Mouse (Mus musculus) stomach, embryonic 15.5 days (tissue): ENCODE data around the gene 4933400A11Rik. TPM values are rescaled to one million over a fixed set of nuclear protein-coding genes. Genes with fewer than 3 reads are reported as not detected.
A peak's percentile ranks its signal among the peaks of the same experiment; 100 is the strongest.

Experiments used
- ATAC-seq: fragments of 200-750 bp; cut with Nextera tagmentation; 2 replicates; pipeline ENCODE4 v1.8.0; 2017; ENCODE audit warnings: low read depth, moderate number of reproducible peaks, moderate TSS enrichment; ENCODE audit not compliant: insufficient read depth, low FRiP score
- H3K27ac ChIP-seq: fragments of 300-500 bp; sonication (generic); 2 replicates; pipeline ENCODE4 v1.5.1; 2015; ENCODE audit warnings: mild to moderate bottlenecking, inconsistent platforms
- H3K27me3 ChIP-seq: fragments of 300-500 bp; sonication (generic); replicated peaks from 2 replicates; pipeline ENCODE4 v1.6.1; 2015; ENCODE audit warnings: inconsistent platforms
- H3K36me3 ChIP-seq: fragments of 300-500 bp; sonication (generic); 2 replicates; pipeline ENCODE4 v1.6.1; 2015; ENCODE audit warnings: inconsistent platforms
- H3K4me1 ChIP-seq: fragments of 300-500 bp; sonication (generic); 2 replicates; pipeline ENCODE4 v1.6.1; 2015; ENCODE audit warnings: inconsistent platforms
- H3K4me2 ChIP-seq: fragments of 300-500 bp; sonication (generic); 2 replicates; pipeline ENCODE4 v1.6.1; 2015; ENCODE audit warnings: mild to moderate bottlenecking, inconsistent platforms
- H3K4me3 ChIP-seq: fragments of 300-500 bp; sonication (generic); replicated peaks from 2 replicates; pipeline ENCODE4 v1.5.1; 2015; ENCODE audit warnings: inconsistent platforms
- H3K9ac ChIP-seq: fragments of 300-500 bp; sonication (generic); 2 replicates; pipeline ENCODE4 v1.6.1; 2015; ENCODE audit warnings: inconsistent platforms
- H3K9me3 ChIP-seq: fragments of 300-500 bp; sonication (generic); 2 replicates; pipeline ENCODE4 v1.6.1; 2016; ENCODE audit warnings: inconsistent platforms
- WGBS: fragments of 180-500 bp; shearing (Covaris S2); methylation state at CpG from one replicate; pipeline ENCODE4 v1.1.7; 2015; 5-methylcytosine and 5-hydroxymethylcytosine counted together
- polyA plus RNA-seq: library from polyadenylated mRNA; unstranded; fragments of >200 nt; fragmentation: Nextera tagmentation; extraction: Ambion mirVana; gene quantifications from 2 replicates; pipeline ENCODE4 v1.2.1, GENCODE M21; 2015

Gene 4933400A11Rik
- 0.31 and 0.63 TPM in 2 replicates for polyA plus RNA-seq

GRCm38 (mm10) chrX:169779535-169779934, at the start of gene 4933400A11Rik:
Gene 4933400A11Rik (minus strand): TSS chrX:169779635.
- Histone ChIP-seq H3K27ac (no peak within 1 kb of the TSS), H3K27me3 (no peaks in the 10 kb centered on the region), H3K36me3 (no peaks in the 10 kb centered on the region), H3K9ac (no peak within 1 kb of the TSS), H3K9me3 (no peaks in the 10 kb centered on the region), H3K4me2 (no peak within 1 kb of the TSS), H3K4me3 (no peak within 1 kb of the TSS), H3K4me1 (no peaks in the 10 kb centered on the region)
- WGBS: 90% methylated on average over 3 of the region's 3 CpGs
- no peak for ATAC-seq

- Histone ChIP-seq H3K27me3 (0 out of 2 replicates have a peak, but pooled peaks cover 2% of the 10 kb centered on the region), H3K27ac (no peak overlapping the region), H3K9me3 (no peaks in the 10 kb centered on the region), H3K4me1 (no peaks in the 10 kb centered on the region), H3K4me3 (no peak overlapping the region), H3K36me3 (no peaks in the 10 kb centered on the region), H3K4me2 (no peak overlapping the region), H3K9ac (no peak overlapping the region)
- 50% methylated on average over 5 of the region's 5 CpGs for WGBS
- ATAC-seq: no peak
These were observed 48.7 kb upstream of the 4933400A11Rik start for GRCm38 (mm10) chrX:169828136-169828535.

- H3K4me2 ChIP-seq: no peak overlapping the region
- WGBS: 39% methylated on average over 7 of the region's 7 CpGs
- no peaks in the 10 kb centered on the region for H3K4me1 ChIP-seq
- ATAC-seq: no peak
- H3K4me3 ChIP-seq: no peak overlapping the region
- H3K27me3 ChIP-seq: 0 out of 2 replicates have a peak, but pooled peaks cover 2% of the 10 kb centered on the region
- no peak overlapping the region for H3K27ac ChIP-seq
- no peak overlapping the region for H3K9ac ChIP-seq
- no peaks in the 10 kb centered on the region for H3K9me3 ChIP-seq
- H3K36me3 ChIP-seq: no peaks in the 10 kb centered on the region
These were observed 48.3 kb upstream of the 4933400A11Rik start for GRCm38 (mm10) chrX:169827720-169828119.

- Histone ChIP-seq H3K27me3 (0 out of 2 replicates have a peak, but pooled peaks cover 2% of the 10 kb centered on the region), H3K4me2 (no peak overlapping the region), H3K27ac (no peak overlapping the region), H3K9me3 (no peaks in the 10 kb centered on the region), H3K36me3 (no peaks in the 10 kb centered on the region), H3K4me3 (no peak overlapping the region), H3K4me1 (no peaks in the 10 kb centered on the region), H3K9ac (no peak overlapping the region)
- ATAC-seq: no peak
- 58% methylated on average over 10 of the region's 10 CpGs for WGBS
These were observed 47.5 kb upstream of the 4933400A11Rik start for GRCm38 (mm10) chrX:169826947-169827346.

GRCm38 (mm10) chrX:169813673-169814072, 34.2 kb upstream of the 4933400A11Rik start:
- no peak overlapping the region for H3K4me2 ChIP-seq
- no peak overlapping the region for H3K4me3 ChIP-seq
- H3K9me3 ChIP-seq: no peaks in the 10 kb centered on the region
- H3K9ac ChIP-seq: no peak overlapping the region
- H3K27me3 ChIP-seq: peaks cover 4% of the 10 kb centered on the region; the same call in 1 of the 2 replicates
- H3K4me1 ChIP-seq: no peaks in the 10 kb centered on the region
- no peaks in the 10 kb centered on the region for H3K36me3 ChIP-seq
- 48% methylated on average over 1 of the region's 1 CpGs for WGBS
- H3K27ac ChIP-seq: no peak overlapping the region
- ATAC-seq: no peak

GRCm38 (mm10) chrX:169811783-169812182, 32.3 kb upstream of the 4933400A11Rik start:
- Histone ChIP-seq H3K27ac (no peak overlapping the region), H3K4me3 (no peak overlapping the region), H3K9ac (no peak overlapping the region), H3K9me3 (no peaks in the 10 kb centered on the region), H3K27me3 (peaks cover 4% of the 10 kb centered on the region; the same call in 1 of the 2 replicates), H3K4me2 (no peak overlapping the region), H3K4me1 (no peaks in the 10 kb centered on the region), H3K36me3 (no peaks in the 10 kb centered on the region)
- 64% methylated on average over 2 of the region's 2 CpGs for WGBS
- ATAC-seq: 0 out of 2 replicates have a peak, but pooled peaks have one; percentile 70

- H3K4me1 ChIP-seq: no peaks in the 10 kb centered on the region
- no peak for ATAC-seq
- 48% methylated on average over 5 of the region's 5 CpGs for WGBS
- H3K9ac ChIP-seq: no peak overlapping the region
- no peaks in the 10 kb centered on the region for H3K36me3 ChIP-seq
- H3K4me2 ChIP-seq: no peak overlapping the region
- H3K4me3 ChIP-seq: no peak overlapping the region
- no peaks in the 10 kb centered on the region for H3K9me3 ChIP-seq
- peaks cover 4% of the 10 kb centered on the region; the same call in 1 of the 2 replicates for H3K27me3 ChIP-seq
- no peak overlapping the region for H3K27ac ChIP-seq
These were observed 31.9 kb upstream of the 4933400A11Rik start for GRCm38 (mm10) chrX:169811318-169811717.

GRCm38 (mm10) chrX:169807744-169808143, 28.3 kb upstream of the 4933400A11Rik start:
- Histone ChIP-seq H3K4me1 (no peaks in the 10 kb centered on the region), H3K27me3 (peaks cover 2% of the 10 kb centered on the region; the same call in 1 of the 2 replicates), H3K9me3 (no peaks in the 10 kb centered on the region), H3K36me3 (no peaks in the 10 kb centered on the region), H3K9ac (no peak overlapping the region), H3K4me3 (no peak overlapping the region), H3K27ac (no peak overlapping the region), H3K4me2 (no peak overlapping the region)
- 83% methylated on average over 3 of the region's 3 CpGs for WGBS
- no peak for ATAC-seq

GRCm38 (mm10) chrX:169805791-169806190, 26.4 kb upstream of the 4933400A11Rik start:
- no peak overlapping the region for H3K27ac ChIP-seq
- H3K36me3 ChIP-seq: no peaks in the 10 kb centered on the region
- no peaks in the 10 kb centered on the region for H3K27me3 ChIP-seq
- H3K9me3 ChIP-seq: no peaks in the 10 kb centered on the region
- H3K4me3 ChIP-seq: no peak overlapping the region
- 58% methylated on average over 5 of the region's 5 CpGs for WGBS
- no peaks in the 10 kb centered on the region for H3K4me1 ChIP-seq
- H3K9ac ChIP-seq: no peak overlapping the region
- no peak overlapping the region for H3K4me2 ChIP-seq
- no peak for ATAC-seq

- ATAC-seq: no peak
- Histone ChIP-seq H3K36me3 (no peaks in the 10 kb centered on the region), H3K4me1 (no peaks in the 10 kb centered on the region), H3K9ac (no peak overlapping the region), H3K4me3 (no peak overlapping the region), H3K27me3 (no peaks in the 10 kb centered on the region), H3K4me2 (no peak overlapping the region), H3K27ac (no peak overlapping the region), H3K9me3 (no peaks in the 10 kb centered on the region)
- WGBS: 58% methylated on average over 4 of the region's 4 CpGs
These were observed 20.8 kb upstream of the 4933400A11Rik start for GRCm38 (mm10) chrX:169800238-169800637.

GRCm38 (mm10) chrX:169798987-169799680, 19.7 kb upstream of the 4933400A11Rik start:
- Histone ChIP-seq H3K36me3 (no peaks in the 10 kb centered on the region), H3K4me3 (no peak overlapping the region; the same call in 1 of the 2 replicates), H3K9me3 (no peaks in the 10 kb centered on the region), H3K4me2 (peak overlapping the region; percentile 21; the same call in 1 of the 2 replicates), H3K27ac (no peak overlapping the region), H3K4me1 (no peaks in the 10 kb centered on the region), H3K9ac (no peak overlapping the region), H3K27me3 (no peaks in the 10 kb centered on the region)
- 9% methylated on average over 11 of the region's 11 CpGs for WGBS
- no peak for ATAC-seq

- Histone ChIP-seq H3K27ac (no peak overlapping the region), H3K36me3 (no peaks in the 10 kb centered on the region), H3K4me3 (no peak overlapping the region), H3K9ac (no peak overlapping the region), H3K4me2 (no peak overlapping the region), H3K9me3 (no peaks in the 10 kb centered on the region), H3K27me3 (no peaks in the 10 kb centered on the region), H3K4me1 (no peaks in the 10 kb centered on the region)
- 46% methylated on average over 3 of the region's 3 CpGs for WGBS
- ATAC-seq: no peak
These were observed 17.7 kb upstream of the 4933400A11Rik start for GRCm38 (mm10) chrX:169797148-169797547.
